In genomic region chr1:108925563-108925962, GRCm38 (mm10) we compare ENCODE assay signal across 25 mouse cellular contexts.
"Had no signal": no experiment of that assay in that cellular context is flagged by ENCODE, and none has a peak within 500 bp of the region (broad histone marks: within the 10 kb centered on the region; RNA-seq: fewer than 3 reads in every experiment).

No protein-coding gene starts in this region.

- H3K27me3 ChIP-seq: heart, embryonic 12.5 days; intestine, embryonic 15.5 days; limb, embryonic 13.5 days; limb, embryonic 15.5 days; liver, embryonic 12.5 days had no signal

- H3K9ac ChIP-seq: heart, embryonic 12.5 days; hindbrain, embryonic 14.5 days; intestine, embryonic 15.5 days; limb, embryonic 13.5 days; limb, embryonic 15.5 days; liver, embryonic 12.5 days had no signal

- DNase-seq: gastrocnemius, adult 2 months; gastrocnemius, postnatal 10 days; gastrocnemius, postnatal 25 days; heart, adult 18-20 months; heart, postnatal 10 days; heart, postnatal 4 days; kidney, adult 18-20 months; kidney, adult 8-10 months; kidney, postnatal 10 days; kidney, postnatal 25 days; kidney, postnatal 4 days; left cerebral cortex, postnatal 4 days had no signal

- ATAC-seq: hindbrain, embryonic 16.5 days; inflammation-experienced regulatory T-cells, adult 6 months; intestine, embryonic 15.5 days; intestine, postnatal 0 days; liver, embryonic 12.5 days had no signal

- H3K4me3 ChIP-seq: gastrocnemius, adult 2 months; heart, embryonic 10.5 days; heart, embryonic 12.5 days; hindbrain, embryonic 10.5 days; intestine, embryonic 15.5 days; layer of hippocampus, adult 2 months; left cerebral cortex, adult 2 months; limb, embryonic 13.5 days; limb, embryonic 15.5 days; liver, embryonic 12.5 days had no signal

- H3K4me2 ChIP-seq: heart, embryonic 12.5 days; hindbrain, embryonic 14.5 days; intestine, embryonic 15.5 days; limb, embryonic 13.5 days; limb, embryonic 15.5 days; liver, embryonic 12.5 days had no signal

- H3K27ac ChIP-seq: gastrocnemius, adult 2 months; heart, embryonic 10.5 days; hindbrain, embryonic 10.5 days; hindbrain, embryonic 14.5 days; intestine, embryonic 15.5 days; layer of hippocampus, adult 2 months; left cerebral cortex, adult 2 months; limb, embryonic 13.5 days; limb, embryonic 15.5 days; liver, embryonic 12.5 days had no signal

- H3K4me1 ChIP-seq: heart, embryonic 10.5 days; heart, embryonic 12.5 days; hindbrain, embryonic 10.5 days; intestine, embryonic 15.5 days; limb, embryonic 13.5 days; limb, embryonic 15.5 days; liver, embryonic 12.5 days had no signal

- H3K9me3 ChIP-seq: heart, embryonic 10.5 days; heart, embryonic 12.5 days; hindbrain, embryonic 10.5 days; intestine, embryonic 15.5 days; limb, embryonic 13.5 days; limb, embryonic 15.5 days; liver, embryonic 12.5 days had no signal

- H3K36me3 ChIP-seq: heart, embryonic 10.5 days; heart, embryonic 12.5 days; hindbrain, embryonic 10.5 days; intestine, embryonic 15.5 days; limb, embryonic 13.5 days; limb, embryonic 15.5 days; liver, embryonic 12.5 days had no signal
